Mouse (Mus musculus) cerebral cortex, adult 2 months (tissue): Measurements from ENCODE around the gene Slc52a3.

Experiments used
- WGBS: fragments of 180-500 bp; shearing (Covaris S2); methylation state at CpG from one replicate; pipeline ENCODE4 v1.1.7; 2018; 5-methylcytosine and 5-hydroxymethylcytosine counted together

Gene Slc52a3

GRCm38 (mm10) chr2:152049611-152050270 is 53.4 kb downstream of the Slc52a3 start:
- 51% methylated on average over 13 of the region's 13 CpGs for WGBS

- WGBS: 26% methylated on average over 7 of the region's 7 CpGs
These were observed 54.0 kb downstream of the Slc52a3 start for GRCm38 (mm10) chr2:152050316-152050715.

- WGBS: 83% methylated on average over 3 of the region's 3 CpGs
These were observed 55.7 kb downstream of the Slc52a3 start for GRCm38 (mm10) chr2:152051985-152052384.

- 36% methylated on average over 1 of the region's 1 CpGs for WGBS
These were observed 59.1 kb downstream of the Slc52a3 start for GRCm38 (mm10) chr2:152055406-152055805.

- WGBS: 71% methylated on average over 22 of the region's 22 CpGs
These were observed 60.3 kb downstream of the Slc52a3 start for GRCm38 (mm10) chr2:152056368-152057251.

- WGBS: 85% methylated on average over 9 of the region's 9 CpGs
These were observed 60.9 kb downstream of the Slc52a3 start for GRCm38 (mm10) chr2:152057252-152057563.
